Mouse (Mus musculus) lung, adult 2 months (tissue): ENCODE results near the gene Lingo2.

Experiments used
- CTCF ChIP-seq: fragments of 200-500 bp; IDR thresholded peaks from 2 replicates; pipeline ENCODE4 v1.5.1; 2011; ENCODE audit warnings: mild to moderate bottlenecking, low read length, control low read depth; ENCODE audit not compliant: insufficient read depth
- POLR2A ChIP-seq: fragments of 200-500 bp; IDR thresholded peaks from 2 replicates; pipeline ENCODE4 v1.6.1; 2011; ENCODE audit warnings: low read depth, mild to moderate bottlenecking, control low read depth, low read length, borderline replicate concordance; ENCODE audit errors: extremely low read depth

- TF ChIP-seq CTCF (no peak), POLR2A (no peak)
These were observed 767.9 kb downstream of the Lingo2 start for GRCm38 (mm10) chr4:36183643-36184042.
